Mouse (Mus musculus): ENCODE measurements around the gene Mthfd1.
"Not testable (repeated sequence)": the region's sequence is repeated elsewhere in the genome, so short reads cannot be mapped to it uniquely, and the experiment has no call there.

Gene Mthfd1

DNA sequence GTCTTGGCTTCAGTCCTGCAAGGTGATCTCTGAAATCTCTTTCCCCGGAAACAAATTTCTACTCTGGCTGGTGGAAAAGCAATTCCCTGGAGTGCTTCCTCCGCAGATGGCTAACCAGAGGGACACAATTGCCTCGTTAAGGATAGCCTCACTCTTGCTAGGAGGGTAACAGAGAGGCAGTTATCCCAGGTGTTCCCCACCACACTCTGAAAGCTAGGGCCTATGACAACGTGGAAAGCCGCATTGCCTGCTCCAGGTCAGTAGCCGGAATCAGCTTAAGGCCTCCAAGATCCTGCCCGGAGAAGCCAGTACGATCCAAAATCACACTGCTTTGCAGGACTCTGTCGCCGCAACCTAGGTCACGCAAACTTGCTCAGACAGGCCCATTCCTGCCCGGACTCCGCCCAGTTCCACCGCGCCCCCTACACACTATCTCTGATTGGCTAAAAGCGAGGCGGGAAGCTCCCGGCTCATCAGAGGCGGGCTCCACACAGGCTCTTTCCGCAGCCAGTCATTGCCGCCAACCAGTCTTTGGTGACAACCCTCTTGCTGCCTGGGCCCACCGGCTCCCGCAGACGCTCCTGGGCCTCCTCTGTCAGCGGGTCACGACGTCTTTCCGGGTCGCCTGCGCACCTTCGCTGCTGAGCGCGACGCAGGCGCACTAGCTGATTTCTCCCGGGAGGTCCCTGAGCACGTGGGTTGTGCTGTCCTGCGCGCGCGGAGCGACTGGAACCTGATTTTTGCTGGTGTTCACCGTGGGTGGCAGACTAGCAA, at the start of gene Mthfd1:
TSS of gene Mthfd1 (plus strand) at position 574 of the 774 bp plus-strand sequence.
- DNase-seq: peak; percentile 91 to 94

GRCm38 (mm10) chr12:76209429-76209974, 45.6 kb upstream of the Mthfd1 start:
- no peak for DNase-seq

GRCm38 (mm10) chr12:76215121-76215520, 40.0 kb upstream of the Mthfd1 start:
- no peak for DNase-seq

DNA sequence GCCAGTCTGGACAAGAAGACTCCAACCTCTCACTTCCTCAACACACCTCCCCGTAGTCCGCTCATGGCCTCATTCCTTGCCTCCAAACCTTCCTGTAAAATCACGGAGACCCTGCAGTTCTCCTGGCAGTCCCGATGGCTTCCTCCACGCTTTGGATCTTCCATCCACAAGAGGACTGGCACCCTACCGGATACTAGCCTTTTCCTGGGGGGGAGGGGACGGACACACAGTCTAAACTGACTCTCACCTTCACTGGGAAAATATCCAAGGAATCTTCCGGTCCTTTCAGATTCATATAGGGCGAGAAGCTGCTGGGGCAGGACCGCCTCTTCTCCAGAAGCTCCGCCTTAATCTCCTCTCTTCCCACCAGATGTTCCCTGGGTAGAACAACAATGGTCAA, 38.4 kb upstream of the Mthfd1 start:
- DNase-seq: no peak

- DNase-seq: not testable (repeated sequence)
Observed at GRCm38 (mm10) chr12:76222104-76222503, 33.0 kb upstream of the Mthfd1 start.

DNA sequence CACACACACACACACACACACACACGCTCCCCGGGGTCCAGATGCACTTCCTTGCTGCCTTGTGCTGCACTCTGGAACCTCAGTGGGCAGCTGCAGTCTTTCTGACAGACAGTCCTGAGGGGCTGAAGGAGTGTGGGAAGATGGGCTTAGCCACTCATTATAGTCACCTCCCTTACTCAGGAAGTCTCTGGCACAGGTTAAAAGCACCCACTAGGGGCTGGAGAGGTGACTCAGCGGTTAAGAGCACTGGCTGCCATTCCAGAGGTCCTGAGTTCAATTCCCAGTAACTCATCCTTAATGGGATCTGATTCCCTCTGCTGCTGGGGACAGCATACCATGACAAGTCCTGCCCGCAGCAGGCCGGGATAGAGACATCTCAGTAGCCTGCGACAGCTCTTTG, 24.5 kb upstream of the Mthfd1 start:
- DNase-seq: no peak

GRCm38 (mm10) chr12:76235253-76235652, 19.8 kb upstream of the Mthfd1 start:
- DNase-seq: no peak

DNA sequence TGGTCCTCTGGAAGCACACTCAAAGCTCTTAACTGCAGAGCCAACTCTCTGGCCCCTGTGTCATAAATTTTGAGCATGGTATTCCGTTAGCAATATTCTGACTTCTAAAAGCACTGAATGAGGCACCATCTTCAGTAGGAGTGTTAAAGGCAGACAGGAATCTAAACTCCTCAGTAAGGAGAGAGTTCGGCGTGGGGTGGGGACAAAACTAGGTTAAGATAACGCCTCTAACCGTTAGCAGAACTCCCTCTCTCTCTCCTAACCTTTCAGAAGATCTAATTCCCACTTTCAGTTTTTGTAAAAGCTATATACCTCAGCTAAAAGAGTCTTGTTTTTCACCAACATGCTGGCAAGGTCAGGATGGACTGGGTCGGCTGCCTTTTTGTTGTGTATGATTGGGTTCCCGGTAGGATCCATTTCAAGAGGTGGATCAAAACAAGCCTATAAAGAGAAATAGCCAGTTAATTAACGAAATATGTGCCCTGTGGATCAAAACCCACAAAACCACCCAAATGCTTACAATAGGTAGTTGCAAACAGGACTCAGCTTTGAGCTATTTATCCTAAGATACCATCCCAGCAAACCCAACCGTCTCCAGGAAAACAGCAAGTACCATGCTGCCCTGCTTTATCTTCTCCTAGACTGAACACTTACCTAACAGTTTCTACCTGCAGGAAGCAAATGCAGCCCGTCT, 15.8 kb upstream of the Mthfd1 start:
- DNase-seq: no peak

DNA sequence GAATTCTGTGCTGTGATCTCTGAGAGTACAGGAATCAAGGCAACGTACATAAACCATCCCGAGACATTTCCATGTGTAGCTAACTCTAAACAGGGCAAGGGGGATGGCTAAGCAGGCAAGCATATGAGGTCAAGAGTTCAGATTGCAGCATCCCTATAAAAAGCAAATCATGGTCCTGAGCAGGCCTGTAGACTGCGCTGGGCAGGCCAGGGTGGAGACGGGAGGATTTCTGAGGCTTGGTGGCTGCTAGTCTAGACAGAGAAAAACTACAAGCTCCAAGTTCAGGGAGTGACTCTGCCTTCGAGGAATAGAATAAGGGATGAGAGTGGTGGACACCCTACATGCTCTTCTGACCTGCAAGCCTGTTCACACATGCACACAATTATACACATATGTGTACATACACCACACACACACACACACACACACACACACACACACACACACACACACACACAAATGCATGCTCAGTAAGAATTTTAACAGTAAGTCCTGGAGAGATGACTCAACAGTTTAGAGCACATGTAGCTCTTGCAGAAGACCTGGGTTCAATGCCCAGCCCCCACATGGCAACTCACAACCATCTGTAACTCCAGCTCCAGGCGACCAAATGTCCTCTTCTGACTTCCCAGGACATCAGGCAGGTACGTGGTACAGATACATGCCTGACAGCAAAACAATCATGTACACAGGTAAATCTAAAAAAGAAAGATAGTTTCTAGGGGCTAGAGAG, 15.1 kb upstream of the Mthfd1 start:
- no peak for DNase-seq

- no peak for DNase-seq
Observed at GRCm38 (mm10) chr12:76240670-76241069, 14.4 kb upstream of the Mthfd1 start.

DNA sequence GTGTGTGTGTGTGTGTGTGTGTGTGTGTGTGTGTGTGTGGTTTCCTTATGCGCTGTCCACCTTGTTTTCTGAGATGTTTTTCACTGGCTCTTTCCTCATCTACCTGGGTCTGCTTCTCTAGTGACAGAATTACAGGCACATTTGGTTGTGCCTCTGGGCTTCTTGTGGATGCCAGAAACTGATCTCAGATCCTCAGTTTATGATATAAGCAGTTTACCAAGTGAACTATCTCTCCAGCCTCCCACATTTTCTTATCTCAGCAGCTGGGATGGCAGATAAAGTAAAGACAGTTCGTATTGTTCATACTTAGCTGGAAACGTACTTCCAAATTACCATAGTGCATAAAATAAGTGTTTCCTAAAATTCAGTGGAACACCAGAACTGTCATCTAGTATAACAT, 14.0 kb upstream of the Mthfd1 start:
- no peak for DNase-seq

GRCm38 (mm10) chr12:76241833-76242232, 13.3 kb upstream of the Mthfd1 start:
- DNase-seq: no peak

- DNase-seq: no peak
Observed at GRCm38 (mm10) chr12:76244981-76245380, 10.1 kb upstream of the Mthfd1 start.

- DNase-seq: no peak
Observed at GRCm38 (mm10) chr12:76246646-76247045, 8.5 kb upstream of the Mthfd1 start, which contains the start of gene Tex21. Gene Tex21, minus strand, starts transcription at chr12:76246746.

GRCm38 (mm10) chr12:76253090-76253489, 2.0 kb upstream of the Mthfd1 start:
- DNase-seq: no peak

DNA sequence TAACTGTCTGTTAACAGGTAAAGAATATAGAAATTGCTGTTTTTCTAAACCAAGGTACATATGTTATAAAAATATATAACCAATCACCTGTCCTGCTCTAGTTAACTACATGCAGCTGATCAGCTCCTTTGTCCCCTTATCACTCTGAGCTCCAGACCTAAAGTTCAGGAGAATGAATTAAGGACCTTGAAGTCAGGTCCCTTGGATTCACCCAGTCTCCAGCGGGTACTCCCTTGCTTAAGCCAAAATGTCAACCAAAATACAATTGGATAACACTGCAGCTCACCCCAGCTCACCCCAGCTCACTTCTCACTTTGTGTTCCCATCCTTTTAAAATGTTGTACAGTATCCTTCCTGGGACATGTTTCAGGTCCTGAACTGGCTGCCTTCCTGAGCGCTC, 1.5 kb upstream of the Mthfd1 start:
- no peak for DNase-seq

DNA sequence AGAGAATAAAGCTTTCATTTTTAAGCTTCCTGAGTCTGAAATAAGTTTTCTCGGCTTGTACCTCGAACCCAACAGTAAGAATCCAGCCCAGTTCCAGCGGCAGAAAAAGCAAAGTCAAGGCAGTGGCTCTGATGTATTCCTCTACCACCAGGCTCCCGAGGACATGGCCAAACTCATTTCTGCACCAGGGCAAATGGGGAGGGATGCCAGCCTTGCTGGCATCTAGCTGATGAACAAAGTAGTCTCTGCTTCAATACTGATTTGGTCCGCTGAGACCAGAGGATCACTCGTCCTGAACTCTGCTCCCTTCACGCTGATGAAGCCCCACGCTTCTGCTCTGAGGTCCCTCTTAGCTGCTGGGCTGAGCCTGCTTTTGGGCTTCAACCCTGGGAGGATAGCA, 1.1 kb upstream of the Mthfd1 start:
- no peak for DNase-seq

- DNase-seq: peak in 1 of 2 experiments; percentile 19
Observed at GRCm38 (mm10) chr12:76255499-76255875, 389 bp downstream of the Mthfd1 start.

- peak in 1 of 2 experiments; percentile 11 for DNase-seq
Observed at GRCm38 (mm10) chr12:76256114-76256843, 1.2 kb downstream of the Mthfd1 start.

DNA sequence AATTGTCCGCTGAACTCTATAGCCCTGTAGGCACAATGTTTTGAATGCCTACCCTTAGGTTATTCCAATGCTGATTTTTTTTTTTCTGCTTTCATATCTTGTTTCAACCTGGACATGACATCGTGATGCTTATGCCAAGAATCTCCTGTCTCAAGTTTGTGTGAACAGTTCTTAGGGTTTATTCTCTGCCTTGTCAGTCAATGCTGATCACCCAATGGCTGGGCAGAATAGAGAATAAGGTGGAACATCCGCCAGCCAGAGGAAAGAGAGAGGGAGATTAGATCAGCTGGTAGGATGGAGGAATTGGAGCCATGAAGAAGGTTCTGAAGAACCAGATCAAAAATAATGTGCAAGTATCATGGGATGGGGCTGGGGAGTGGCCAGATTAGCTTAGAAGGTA, 5.6 kb downstream of the Mthfd1 start:
- DNase-seq: no peak

- DNase-seq: no peak
Observed at GRCm38 (mm10) chr12:76261556-76261955, 6.5 kb downstream of the Mthfd1 start.

DNA sequence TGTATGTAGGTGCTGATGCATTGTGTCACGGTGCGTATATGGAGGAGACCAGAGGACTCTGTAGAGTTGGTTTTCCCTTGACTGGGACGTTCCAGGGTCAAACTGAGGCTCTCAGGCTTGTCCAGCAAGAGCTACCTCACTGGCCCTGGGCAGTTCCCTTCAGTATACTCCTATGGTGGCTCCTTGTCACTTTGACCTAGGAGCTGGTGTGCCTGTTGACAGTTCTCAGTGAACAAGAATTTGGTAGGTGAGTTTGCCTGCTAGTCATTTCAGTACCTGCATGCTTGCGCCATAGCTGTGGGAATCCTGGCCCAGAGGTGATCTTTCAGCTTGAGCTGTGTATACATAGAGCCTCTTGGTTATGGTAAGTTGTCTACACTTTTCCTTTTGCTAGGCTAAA, 7.8 kb downstream of the Mthfd1 start:
- DNase-seq: no peak

- DNase-seq: no peak
Observed at GRCm38 (mm10) chr12:76263876-76264275, 8.8 kb downstream of the Mthfd1 start.
